Mouse (Mus musculus): ENCODE results near the gene Ift81.

The Ift81 gene

DNA sequence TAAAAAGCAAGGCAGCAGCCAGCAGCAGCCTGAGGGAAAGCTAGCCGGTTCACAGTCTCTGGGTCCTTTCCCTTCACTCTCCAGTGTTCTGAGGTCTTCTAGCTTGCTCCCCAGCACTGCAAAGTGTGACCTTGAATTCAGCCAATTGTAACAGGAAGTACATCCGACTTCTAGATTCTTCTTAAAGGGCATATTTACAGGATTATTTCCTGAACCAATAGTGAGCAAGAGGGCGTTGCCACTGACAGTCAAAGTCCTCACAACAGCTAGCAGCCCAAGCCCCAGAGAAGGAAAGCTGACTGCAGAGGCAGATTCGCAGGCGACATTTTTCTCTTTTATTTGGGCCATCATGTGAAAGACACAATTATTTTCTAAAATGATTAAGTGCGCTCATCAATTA is 65.6 kb downstream of the Ift81 start:
- DNase-seq (ENCODE audit: low spot score in 2 of 2), result peak in 1 of 2 experiments; percentile 23

DNA sequence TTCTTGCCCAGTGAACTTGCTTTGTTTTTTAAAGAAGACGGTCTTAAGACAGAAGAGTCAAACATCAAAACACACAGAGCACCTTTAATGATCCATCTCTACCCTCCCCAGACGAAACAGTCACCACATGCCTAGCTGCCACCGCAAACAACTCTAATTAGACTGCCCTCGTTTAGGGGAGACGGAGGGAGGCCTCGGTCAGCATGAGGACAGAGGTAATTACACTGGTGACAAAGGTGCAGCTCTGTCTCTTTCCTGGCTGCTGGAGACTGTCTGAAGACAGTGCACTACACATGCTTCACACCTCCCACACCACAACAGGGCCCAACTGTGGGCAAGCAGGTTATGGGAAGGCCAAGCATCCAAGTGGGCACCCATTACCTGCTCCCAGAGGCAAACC is 66.5 kb downstream of the Ift81 start:
- no peak for DNase-seq (ENCODE audit: low spot score in 2 of 2)

DNA sequence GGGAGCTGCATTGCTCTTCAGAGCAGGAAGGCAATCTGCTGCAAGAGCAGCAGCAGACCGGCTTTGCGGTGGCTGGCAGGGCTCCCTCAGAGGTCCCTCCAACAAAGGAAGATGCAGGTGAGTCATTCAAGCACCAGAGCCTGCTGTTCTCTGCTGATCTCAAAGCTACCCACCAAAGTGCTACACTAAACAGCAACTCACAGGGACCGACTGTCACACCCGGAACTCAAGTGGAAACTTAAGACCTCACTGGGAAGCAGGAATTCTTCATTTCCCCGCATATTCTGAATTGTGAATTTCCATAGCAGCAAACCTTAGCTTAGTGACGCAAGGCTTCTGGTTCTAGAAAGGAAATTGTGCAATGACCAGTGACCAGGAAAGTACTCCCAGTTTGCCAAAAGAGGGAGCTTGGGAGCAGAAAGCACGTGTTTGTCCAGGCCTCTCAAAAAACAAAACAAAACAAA is 67.0 kb downstream of the Ift81 start:
- DNase-seq (ENCODE audit: low spot score in 2 of 2), result no peak

DNA sequence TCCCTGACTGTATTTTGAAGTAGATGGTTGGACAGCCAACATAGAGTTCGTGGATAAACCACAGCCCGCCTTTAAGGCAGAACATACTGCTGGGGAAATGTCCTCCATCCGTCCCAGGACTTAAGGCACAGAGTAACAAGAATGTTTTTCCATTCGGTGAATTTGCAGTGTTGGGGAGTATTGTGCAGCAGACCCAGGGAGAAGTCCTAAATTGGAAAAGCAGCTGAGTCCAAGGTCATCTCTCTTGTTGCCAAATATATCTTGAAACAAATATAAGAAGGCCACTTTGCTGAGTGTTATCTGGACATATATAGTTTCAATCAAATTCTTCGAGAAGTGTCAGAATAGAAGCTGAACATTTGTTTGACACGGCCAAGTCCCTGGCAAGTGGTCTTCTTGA is 70.9 kb downstream of the Ift81 start:
- DNase-seq (ENCODE audit: low spot score in 2 of 2), result no peak

DNA sequence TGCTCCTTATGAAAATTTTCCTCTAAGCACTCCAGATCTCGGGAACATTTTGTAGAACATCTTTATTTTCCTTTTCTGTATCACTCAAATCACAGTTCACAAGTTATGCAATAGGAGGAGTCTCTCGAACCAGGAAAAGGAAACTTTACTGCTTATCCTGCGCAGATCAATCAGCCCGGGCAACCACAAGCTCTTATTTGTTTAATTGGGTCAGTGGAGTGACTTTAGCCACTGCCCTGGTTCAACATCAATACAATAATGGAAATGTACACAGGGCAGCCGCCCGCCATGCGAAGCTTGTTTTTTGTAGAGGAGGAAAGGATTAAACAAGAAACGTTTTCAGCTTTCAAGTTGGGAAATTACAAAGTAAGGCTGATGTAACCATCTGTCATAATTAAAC is 72.4 kb downstream of the Ift81 start:
- DNase-seq (ENCODE audit: low spot score in 2 of 2), result no peak

DNA sequence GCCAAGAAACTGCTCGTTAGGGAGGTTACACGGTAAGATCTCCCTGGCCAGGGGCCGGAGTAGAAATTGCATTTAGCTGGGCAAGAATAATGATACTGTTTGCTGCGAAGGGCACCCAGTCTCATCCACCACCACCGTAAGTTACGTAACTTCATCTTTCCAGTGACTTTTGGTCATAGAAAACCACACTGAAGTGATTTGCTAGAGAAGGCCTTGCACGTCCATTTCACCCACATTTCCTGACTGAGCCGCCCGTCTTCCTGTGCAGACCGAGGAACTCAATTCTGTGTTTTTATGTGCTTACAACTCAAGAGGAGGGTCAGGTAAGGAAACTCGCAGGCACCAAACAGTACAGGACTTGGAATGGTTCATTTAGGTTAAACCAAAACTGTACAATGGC is 76.2 kb downstream of the Ift81 start:
- no peak for DNase-seq (ENCODE audit: low spot score in 2 of 2)

DNA sequence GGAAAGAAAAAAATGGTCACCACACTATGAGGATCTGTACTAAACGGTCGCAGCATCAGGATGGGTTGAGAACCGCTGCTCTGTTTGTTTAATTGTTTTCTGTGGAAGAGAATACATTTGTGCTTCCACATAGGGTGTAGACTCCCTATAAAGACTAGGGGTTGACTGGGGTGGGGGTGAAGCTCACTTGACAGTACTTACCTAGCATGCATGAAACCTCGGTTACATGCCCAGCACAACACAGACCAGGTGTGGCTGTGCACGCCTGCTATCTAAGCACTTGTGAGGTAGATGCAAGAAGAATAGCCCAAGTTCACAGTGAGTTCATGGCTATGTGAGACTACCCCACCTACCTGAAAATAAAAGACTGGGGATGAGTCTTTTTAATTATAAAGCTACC is 76.7 kb downstream of the Ift81 start:
- DNase-seq (ENCODE audit: low spot score in 2 of 2), result no peak

DNA sequence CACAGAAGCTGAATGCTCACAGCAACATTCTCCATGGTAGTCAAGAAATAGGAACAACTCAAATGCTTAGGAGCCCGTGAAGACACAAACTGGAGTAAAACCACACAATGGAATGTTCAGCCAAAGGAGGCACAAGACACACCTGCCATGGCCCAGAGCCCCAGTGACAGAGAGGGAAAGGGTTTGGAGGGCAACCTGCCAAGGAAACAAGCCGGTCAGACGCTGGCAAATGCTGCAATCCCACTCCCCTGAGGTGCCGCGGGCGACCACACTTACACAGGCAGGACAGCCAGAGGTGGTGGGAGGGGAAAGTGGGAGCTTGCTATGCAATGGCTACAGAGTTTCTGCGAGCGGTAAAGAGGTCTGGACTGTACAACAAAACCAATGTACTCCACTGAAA is 80.4 kb downstream of the Ift81 start:
- DNase-seq (ENCODE audit: low spot score in 2 of 2), result no peak

DNA sequence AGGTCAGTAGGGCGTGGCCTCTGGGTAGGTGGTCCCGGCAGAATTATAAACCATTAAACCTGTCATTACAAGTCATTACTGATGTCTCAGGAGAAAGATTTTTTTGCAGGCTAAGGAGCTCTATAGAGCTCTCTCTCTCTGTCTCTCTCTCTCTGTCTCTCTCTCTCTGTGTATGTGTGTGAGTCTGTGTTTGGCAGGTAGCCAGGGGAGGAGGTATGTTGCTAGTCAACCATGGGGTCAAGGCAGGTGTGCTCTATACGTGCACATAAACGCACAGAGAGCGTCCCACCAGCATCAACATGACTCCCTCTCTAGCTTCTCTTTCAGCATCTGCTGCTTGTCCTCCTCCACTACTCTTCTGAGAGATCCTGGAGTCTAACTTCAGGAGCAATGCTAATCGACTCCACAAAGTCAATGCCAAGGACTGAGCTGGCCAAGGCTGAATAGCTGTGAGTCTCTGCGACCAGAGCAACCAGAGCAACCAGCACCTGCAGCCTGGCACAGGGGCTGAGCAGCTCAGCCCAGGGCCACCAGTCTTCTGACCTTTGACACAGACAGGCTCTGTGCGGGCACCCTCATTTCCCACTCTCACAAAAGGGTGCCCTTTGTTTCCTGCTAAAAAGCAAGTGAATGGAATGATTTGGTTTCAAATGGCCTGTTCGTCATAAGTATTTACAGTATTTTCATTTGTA is 84.3 kb downstream of the Ift81 start:
- DNase-seq (ENCODE audit: low spot score in 2 of 2), result no peak

DNA sequence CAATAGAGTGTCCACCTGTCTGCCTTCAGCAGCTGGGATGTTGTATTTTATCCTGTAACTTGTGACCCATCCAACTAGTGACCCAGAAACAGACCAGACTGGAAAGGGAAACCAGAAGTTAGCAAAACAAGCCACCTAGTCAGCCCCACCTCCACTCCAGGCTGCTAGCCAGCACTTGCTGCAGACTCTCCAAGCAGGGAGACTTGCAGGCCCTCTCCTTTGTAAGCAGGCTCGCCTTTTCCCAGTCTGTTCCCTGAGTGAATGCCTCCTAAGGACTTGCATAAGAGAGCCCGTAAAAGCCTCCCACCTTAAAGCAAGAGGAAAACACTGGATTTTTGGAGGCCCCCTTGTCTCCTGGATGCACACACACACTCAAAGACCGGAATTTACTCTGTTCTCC is 85.0 kb downstream of the Ift81 start:
- DNase-seq (ENCODE audit: low spot score in 2 of 2), result no peak

DNA sequence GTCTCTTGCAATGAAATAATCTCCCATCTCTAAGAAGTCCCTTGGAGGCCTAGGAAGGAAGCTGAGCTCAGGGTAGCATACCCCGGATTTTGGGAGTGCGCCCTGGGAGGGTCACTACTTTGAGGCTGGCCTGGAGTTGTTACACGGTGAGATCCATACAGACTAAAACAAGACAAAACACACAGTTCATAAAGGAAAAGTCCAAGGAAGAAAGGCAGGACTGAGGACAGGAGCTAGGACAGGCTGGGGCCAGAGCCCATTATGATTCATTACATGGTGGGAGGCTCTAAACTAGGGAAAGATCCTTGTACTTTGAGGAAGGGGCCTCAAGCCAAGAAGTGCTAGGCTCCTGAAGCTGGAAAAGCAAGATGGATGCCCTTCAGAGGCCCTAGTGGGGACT is 85.7 kb downstream of the Ift81 start:
- no peak for DNase-seq (ENCODE audit: low spot score in 2 of 2)

DNA sequence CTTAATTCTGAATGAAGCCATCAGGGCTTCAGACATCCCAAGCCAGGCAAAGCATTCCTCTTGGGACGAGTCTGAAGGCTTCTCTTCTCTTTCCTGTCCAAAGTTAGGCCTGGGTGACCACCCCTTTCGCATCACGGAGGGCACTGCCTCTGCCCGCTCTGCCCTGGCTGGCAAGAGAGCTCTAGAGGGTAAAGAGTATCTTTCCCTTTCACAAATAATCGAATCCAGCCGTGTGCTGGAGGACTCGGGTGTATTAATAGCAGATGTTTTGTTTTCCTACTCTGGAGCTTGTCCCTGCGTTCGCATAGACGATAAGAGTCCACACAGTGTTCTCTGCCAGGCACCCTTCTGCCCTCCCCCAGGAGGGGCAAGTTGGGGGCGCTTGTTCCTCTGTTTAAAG is 86.6 kb downstream of the Ift81 start:
- DNase-seq (ENCODE audit: low spot score in 2 of 2), result no peak

DNA sequence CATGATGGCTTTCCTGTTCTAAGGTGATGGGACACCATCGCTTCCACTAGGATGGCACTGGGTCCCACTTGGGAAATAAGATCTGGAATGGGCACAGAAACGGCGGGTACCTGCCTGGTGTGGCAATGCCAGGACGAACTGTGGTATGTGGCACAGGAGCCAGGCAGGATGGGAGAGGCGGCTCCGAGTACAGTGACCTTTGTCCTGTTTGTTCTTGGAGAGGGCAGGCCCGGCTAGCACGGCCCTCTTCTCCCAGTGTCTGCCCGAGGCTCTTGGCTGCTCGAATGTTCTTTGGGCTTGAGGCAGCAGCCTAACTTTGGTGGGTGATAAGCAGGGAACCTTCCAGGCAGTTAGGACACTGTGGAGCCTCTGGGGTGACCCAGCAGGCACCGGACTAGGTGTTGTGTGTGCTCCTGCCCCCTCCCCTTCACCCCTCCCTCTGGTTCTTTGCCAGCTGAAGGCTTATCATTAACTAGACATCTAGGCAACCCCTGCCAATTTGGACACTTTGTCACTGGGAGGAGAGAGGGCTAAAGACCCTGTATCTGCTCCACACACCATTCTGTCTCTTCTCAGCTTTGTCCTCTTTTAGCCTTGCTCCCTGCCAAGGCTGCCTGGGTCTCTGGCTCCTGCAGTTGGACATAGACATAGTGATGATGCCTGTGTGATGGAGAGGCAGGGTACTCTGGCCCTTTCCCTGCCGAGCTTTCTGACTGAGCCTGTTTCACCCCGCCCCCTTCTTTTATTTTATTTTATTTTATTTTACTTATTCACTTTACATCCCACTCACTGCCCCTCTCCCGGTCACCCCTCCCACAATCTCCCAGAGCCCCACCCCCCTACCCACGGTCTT is 87.2 kb downstream of the Ift81 start:
- DNase-seq (ENCODE audit: low spot score in 2 of 2), result no peak

DNA sequence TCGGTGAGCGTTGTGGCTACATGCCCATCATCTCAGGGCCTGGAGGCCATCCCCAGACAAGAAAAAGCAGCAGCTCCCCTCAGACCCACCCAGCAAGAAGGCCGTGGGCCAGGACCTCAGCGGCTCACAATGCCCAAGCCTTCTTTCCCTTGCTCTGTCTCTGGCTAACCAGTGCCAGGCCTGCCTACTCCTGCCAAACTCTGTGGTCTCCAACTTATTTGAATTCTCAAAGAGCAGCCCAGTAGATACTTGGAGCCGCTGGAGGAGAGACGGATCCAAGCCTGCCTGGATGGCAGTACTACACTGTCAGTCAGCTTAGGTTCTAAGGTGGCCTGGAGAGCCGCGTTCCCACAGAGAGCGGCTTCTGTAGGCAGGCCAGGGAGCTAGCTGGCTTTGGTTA is 87.9 kb downstream of the Ift81 start:
- no peak for DNase-seq (ENCODE audit: low spot score in 2 of 2)

DNA sequence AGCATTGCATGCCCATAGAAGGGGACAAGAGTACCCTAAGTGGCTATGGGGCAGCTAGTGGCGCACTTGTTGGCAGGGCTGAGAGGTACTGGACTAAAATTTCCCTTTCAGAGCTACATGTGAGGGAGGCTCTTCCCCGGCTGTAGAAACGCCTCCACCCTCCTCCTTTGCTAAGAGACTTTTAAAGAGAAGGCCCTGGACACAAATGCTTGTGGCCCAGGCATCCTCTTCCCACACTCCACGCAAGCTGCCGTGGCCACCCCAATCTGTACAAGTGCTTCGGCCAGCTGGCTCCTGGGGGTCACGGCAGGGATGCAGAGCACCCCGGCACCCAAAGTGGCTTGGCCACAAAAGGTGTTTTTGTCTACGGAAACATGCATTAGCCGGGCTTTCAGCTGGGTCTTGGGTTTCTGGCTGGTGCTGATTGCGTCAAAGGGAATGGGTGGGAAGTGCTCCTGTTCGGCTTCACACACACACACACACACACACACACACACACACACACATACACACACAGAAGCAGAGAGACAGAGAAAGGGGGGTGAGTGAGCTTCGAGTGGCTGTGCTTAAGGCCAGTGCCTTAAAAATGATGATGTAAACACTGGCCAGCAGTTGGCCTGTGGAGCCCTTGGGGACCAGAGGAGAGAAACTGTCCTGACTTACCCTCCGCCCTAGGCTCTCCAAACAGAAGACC is 88.9 kb downstream of the Ift81 start:
- DNase-seq (ENCODE audit: low spot score in 2 of 2), result no peak

DNA sequence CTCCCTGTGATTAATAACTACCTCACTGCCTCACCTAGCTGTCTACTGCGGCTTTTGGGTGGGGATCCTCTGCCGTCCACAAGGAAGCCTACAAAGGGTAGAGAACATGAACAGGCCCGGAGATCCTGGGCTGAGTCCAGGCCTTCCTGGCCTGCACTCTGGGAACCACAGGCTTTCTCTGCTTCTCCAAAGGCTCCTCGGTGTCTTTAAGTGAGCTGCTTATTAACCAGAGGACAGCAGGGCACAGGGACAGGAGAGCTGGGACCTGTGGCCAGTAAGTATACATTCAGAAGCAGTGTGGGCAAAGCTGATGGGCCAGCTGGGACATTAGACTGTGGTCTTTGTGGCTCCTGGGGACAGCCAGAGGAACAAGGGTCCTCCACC is 89.5 kb downstream of the Ift81 start:
- no peak for DNase-seq (ENCODE audit: low spot score in 2 of 2)

DNA sequence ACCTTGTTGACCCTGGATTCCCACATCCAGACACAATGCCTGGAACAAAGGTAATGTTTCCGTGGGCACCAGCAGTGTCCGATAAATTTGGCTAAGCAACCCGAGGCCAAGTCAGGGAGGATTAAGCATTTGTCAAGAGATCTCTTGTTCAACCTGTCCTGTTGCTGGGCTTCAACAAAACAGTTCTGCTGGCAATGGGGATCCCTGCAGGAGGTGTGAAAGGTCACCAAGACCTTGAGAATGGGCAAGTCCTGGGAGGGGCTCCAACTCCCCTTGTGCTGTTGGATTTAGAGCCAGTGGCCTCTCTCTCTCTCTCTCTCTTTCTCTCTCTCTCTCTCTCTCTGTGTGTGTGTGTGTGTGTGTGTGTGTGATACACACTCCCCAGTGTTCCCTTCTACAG is 90.1 kb downstream of the Ift81 start:
- no peak for DNase-seq (ENCODE audit: low spot score in 2 of 2)

DNA sequence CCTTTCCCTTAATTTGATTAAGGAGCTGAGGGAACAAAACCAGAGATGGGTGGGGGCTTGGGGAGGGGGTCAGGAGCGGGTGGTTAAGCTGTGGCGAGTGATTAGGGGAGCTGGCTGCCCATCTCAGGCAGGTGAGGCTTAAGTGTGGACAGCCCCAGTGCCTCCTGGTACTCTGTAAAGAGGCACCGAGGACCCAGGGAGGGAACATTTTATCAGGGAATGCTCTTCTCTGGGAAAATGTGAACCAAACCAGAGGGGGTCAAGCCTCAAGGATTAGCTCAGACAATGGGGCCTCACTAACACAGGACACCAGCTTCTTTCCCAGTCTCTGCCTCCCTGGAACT is 93.2 kb downstream of the Ift81 start:
- no peak for DNase-seq (ENCODE audit: low spot score in 2 of 2)

DNA sequence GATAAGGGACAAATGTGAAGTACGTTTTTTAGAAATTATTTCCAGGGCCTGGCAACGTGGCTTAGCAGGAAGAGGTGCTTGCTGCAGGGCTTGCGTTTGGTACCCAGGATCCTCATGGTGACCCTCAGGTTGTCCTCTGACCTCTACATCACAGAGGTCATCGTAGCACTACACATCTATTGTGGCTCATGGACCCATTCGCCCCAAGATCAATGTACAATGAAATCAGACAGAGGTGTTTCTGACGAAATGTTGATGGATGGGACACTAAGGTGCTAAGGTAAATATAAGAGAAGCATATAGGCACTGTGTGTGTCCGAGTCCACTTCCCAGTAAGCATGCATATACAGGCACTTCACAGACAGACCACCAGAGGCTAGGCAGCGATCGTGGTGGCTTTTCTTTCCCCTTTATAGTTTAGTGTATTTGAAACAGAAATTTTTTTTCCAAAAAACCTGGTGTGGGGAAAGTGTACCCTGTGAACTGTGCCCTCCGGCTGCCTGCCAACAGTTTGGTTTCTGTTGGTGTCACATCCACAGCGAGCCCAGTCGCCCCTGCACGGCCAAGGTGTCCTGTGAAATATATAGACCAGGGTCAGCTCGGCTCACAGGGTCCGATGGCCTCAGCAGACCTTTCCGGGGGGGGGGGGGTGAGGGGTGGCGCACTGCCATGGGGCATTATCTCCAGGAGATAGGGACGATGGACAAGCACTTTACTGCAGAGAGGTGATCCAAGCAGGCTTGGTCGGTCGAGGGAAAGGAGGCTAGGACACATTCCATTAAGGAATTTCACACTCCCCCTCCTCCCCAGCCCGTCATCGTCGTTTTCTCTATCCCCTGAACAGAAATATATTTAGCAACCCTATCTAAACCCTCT is 93.8 kb downstream of the Ift81 start:
- DNase-seq (ENCODE audit: low spot score in 2 of 2), result no peak

DNA sequence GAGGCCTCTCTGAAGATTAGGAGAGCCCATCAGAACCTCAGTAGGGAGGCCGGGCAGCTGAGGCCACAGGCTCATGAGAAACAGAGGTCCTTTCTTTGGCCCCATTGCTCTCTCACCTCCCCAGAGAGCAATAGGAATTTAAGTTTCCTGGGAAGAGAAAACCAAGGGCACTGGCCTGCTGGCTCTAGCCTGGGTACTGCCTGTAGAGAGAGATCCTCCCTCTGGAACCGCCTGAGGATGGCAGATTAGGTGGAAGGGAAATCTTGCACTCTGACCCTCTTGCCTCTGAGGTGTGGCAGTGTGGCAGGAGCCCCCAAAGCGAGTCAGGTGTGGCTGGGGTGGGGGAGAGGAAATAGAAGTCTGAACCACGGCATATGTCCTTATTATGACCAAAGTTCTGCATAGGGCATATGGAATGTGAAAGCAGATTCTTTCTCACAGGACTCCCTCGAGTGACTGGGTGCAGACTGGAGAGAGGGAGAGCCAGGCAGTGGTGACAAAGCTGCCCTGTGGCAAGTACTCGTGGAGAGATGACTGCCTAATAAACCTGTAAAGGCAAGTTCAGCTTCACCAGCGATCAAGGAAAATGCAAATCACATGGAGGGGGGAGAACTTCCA is 95.2 kb downstream of the Ift81 start:
- no peak for DNase-seq (ENCODE audit: low spot score in 2 of 2)

DNA sequence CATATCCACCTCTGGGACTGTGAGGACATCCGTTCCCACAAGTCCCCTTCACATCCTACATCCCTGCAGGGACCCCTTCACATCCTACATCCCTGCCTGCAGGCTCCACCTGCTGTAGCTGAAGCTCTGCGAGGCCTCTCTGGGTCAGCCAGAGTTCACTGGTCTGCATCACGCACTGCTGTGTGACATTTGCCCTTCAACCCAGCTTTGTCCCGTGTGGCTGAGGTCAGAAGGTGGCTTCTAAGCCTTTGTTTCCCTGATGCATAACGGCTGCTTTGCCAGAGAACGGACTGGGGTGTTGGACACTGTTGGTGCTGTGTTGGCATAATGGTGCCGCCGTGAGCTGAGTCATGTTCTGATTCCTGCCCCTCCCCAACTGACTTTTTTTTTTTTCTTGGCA is 96.1 kb downstream of the Ift81 start:
- no peak for DNase-seq (ENCODE audit: low spot score in 2 of 2)

DNA sequence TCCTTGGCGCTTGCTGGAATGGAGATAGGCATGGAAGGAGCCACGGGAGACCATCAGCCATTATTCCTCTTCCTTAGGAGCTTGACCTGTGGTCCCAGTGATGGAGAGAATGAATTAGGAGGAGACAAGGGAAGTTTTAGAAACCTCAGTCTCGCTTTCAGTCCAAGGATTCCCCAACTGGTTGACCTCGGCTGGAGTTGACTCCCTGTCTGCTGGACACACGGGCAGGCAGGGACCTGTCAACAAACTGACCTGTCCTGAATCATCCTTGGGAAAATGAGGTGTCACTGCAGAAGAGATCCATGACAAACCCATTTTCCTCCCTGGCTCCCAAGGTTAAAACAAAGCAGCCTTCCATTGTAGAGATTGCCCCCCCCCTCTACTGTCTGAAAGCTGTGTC is 97.4 kb downstream of the Ift81 start:
- DNase-seq (ENCODE audit: low spot score in 2 of 2), result no peak
